Mouse (Mus musculus) c-Kit-positive CD71-negative TER-119-negative erythroid progenitor cells, embryonic 14.5 days (primary cell): Measurements from ENCODE around the gene Amigo3.
A peak's percentile ranks its signal among the peaks of the same experiment; 100 is the strongest.

ENCODE experiments used
- DNase-seq: peaks from one replicate; pipeline ENCODE4 v3.0.0-alpha.2; 2013; ENCODE audit warnings: low read depth

Gene Amigo3

GRCm38 (mm10) chr9:108052411-108052810 is 548 bp upstream of the Amigo3 start:
- DNase-seq = no peak

- DNase-seq = no peak
Measured at GRCm38 (mm10) chr9:108053665-108054225, 786 bp downstream of the Amigo3 start.

GRCm38 (mm10) chr9:108054331-108055040 is 1.5 kb downstream of the Amigo3 start:
- DNase-seq = no peak

GRCm38 (mm10) chr9:108055061-108055460 is 2.1 kb downstream of the Amigo3 start:
- DNase-seq = no peak

- DNase-seq = no peak
Measured at GRCm38 (mm10) chr9:108055661-108056237, 2.8 kb downstream of the Amigo3 start.

- DNase-seq = no peak
Measured at GRCm38 (mm10) chr9:108056361-108057261, 3.7 kb downstream of the Amigo3 start.

- DNase-seq = no peak
Measured at GRCm38 (mm10) chr9:108057262-108057562, 4.3 kb downstream of the Amigo3 start.

GRCm38 (mm10) chr9:108058291-108058690 is 5.3 kb downstream of the Amigo3 start:
- no peak for DNase-seq

- DNase-seq = no peak
Measured at GRCm38 (mm10) chr9:108062142-108062541, 9.2 kb downstream of the Amigo3 start.

GRCm38 (mm10) chr9:108063361-108063760 is 10.4 kb downstream of the Amigo3 start:
- DNase-seq = no peak

GRCm38 (mm10) chr9:108065491-108066011 is 12.6 kb downstream of the Amigo3 start:
- DNase-seq = peak; percentile 66

- DNase-seq = no peak
Measured at GRCm38 (mm10) chr9:108067199-108067598, 14.2 kb downstream of the Amigo3 start.

- peak; percentile 92 for DNase-seq
Measured at GRCm38 (mm10) chr9:108067900-108068299, 14.9 kb downstream of the Amigo3 start.

- DNase-seq = no peak
Measured at GRCm38 (mm10) chr9:108069007-108069406, 16.0 kb downstream of the Amigo3 start.

GRCm38 (mm10) chr9:108069529-108069928 is 16.6 kb downstream of the Amigo3 start:
- DNase-seq = no peak

GRCm38 (mm10) chr9:108071801-108072200 is 18.8 kb downstream of the Amigo3 start:
- no peak for DNase-seq

GRCm38 (mm10) chr9:108072481-108072924 is 19.5 kb downstream of the Amigo3 start:
- no peak for DNase-seq

GRCm38 (mm10) chr9:108073141-108073930 is 20.4 kb downstream of the Amigo3 start:
- DNase-seq = no peak

GRCm38 (mm10) chr9:108080168-108080567 is 27.2 kb downstream of the Amigo3 start, which contains the start of gene Mst1:
Mst1 (plus strand) TSS chr9:108080436.
- DNase-seq = no peak

- DNase-seq = no peak
Measured at GRCm38 (mm10) chr9:108082549-108082948, 29.6 kb downstream of the Amigo3 start.

GRCm38 (mm10) chr9:108082988-108083431 is 30.1 kb downstream of the Amigo3 start, which contains the start of gene Rnf123:
Rnf123 (minus strand) TSS chr9:108083346.
- no peak for DNase-seq
